Mouse (Mus musculus) heart, embryonic 14.5 days (tissue): ENCODE results near the gene Gm37240. TPM values are rescaled to one million over a fixed set of nuclear protein-coding genes. Genes with fewer than 3 reads are reported as not detected.
A peak's percentile ranks its signal among the peaks of the same experiment; 100 is the strongest.

Experiments used
- ATAC-seq: fragments of 200-750 bp; cut with Nextera tagmentation; 2 replicates; pipeline ENCODE4 v1.8.0; 2017; ENCODE audit warnings: low read depth, moderate TSS enrichment; ENCODE audit not compliant: insufficient number of reproducible peaks, insufficient read depth, low FRiP score
- H3K27ac ChIP-seq, 2 experiments: fragments of 200-500 bp in 1 of 2; fragments of 300-500 bp in 1 of 2; sonication (generic) in 1 of 2; replicated peaks in 1 of 2; 2 replicates each; pipeline ENCODE4 v1.5.1; 2012 to 2014; ENCODE audit warnings: low read depth in 2 of 2, low read length in 2 of 2, control low read depth in 1 of 2, mild to moderate bottlenecking in 1 of 2, mixed read lengths in 1 of 2; ENCODE audit not compliant: control insufficient read depth in 1 of 2, insufficient read depth in 1 of 2
- H3K27me3 ChIP-seq: fragments of 300-500 bp; sonication (generic); 2 replicates; pipeline ENCODE4 v1.6.1; 2014; ENCODE audit warnings: mild to moderate bottlenecking, low read length, control low read depth; ENCODE audit not compliant: control insufficient read depth, insufficient read depth
- H3K36me3 ChIP-seq: fragments of 300-500 bp; sonication (generic); 2 replicates; pipeline ENCODE4 v1.6.1; 2014; ENCODE audit warnings: mild to moderate bottlenecking, control low read depth, low read length, mixed read lengths; ENCODE audit not compliant: control insufficient read depth, insufficient read depth
- H3K4me1 ChIP-seq, 2 experiments: fragments of 200-500 bp in 1 of 2; fragments of 300-500 bp in 1 of 2; sonication (generic) in 1 of 2; 2 replicates each; pipeline ENCODE4 v1.6.1; 2012 to 2014; ENCODE audit warnings: low read length in 2 of 2, control low read depth in 1 of 2, mixed read lengths in 1 of 2; ENCODE audit not compliant: control insufficient read depth in 2 of 2, insufficient read depth in 2 of 2
- H3K4me2 ChIP-seq: fragments of 300-500 bp; sonication (generic); 2 replicates; pipeline ENCODE4 v1.6.1; 2014; ENCODE audit warnings: mild to moderate bottlenecking, low read length
- H3K4me3 ChIP-seq, 2 experiments: fragments of 200-500 bp in 1 of 2; fragments of 300-500 bp in 1 of 2; sonication (generic) in 1 of 2; 2 replicates each; pipeline ENCODE4 v1.5.1; 2012 to 2014; ENCODE audit warnings: low read length in 2 of 2, mild to moderate bottlenecking in 2 of 2, control low read depth in 1 of 2, low read depth in 1 of 2, moderate library complexity in 1 of 2; ENCODE audit not compliant: control insufficient read depth in 1 of 2, insufficient read depth in 1 of 2
- H3K9ac ChIP-seq: fragments of 300-500 bp; sonication (generic); 2 replicates; pipeline ENCODE4 v1.6.1; 2014; ENCODE audit warnings: mild to moderate bottlenecking, low read length
- H3K9me3 ChIP-seq: fragments of 300-500 bp; sonication (generic); 2 replicates; pipeline ENCODE4 v1.6.1; 2016; ENCODE audit warnings: low read length, control low read depth; ENCODE audit not compliant: control insufficient read depth
- WGBS: fragments of 180-500 bp; shearing (Covaris S2); extraction: QIAGEN DNeasy Blood & Tissue Kit; methylation state at CpG from one replicate; pipeline ENCODE4 v1.1.7; 2014; 5-methylcytosine and 5-hydroxymethylcytosine counted together
- polyA plus RNA-seq: library from polyadenylated mRNA; unstranded; fragments of >200 nt; fragmentation: Nextera tagmentation; extraction: Ambion mirVana; gene quantifications from 2 replicates; pipeline ENCODE4 v1.2.1, GENCODE M21; 2014

The Gm37240 gene
- polyA plus RNA-seq, 1 experiment from 2014 or later = 12.3 TPM

GRCm38 (mm10) chr3:85184151-85184550 is 703.2 kb downstream of the Gm37240 start:
- no peak for ATAC-seq
- Histone ChIP-seq H3K9me3 (no peaks in the 10 kb centered on the region), H3K27ac (no peak overlapping the region), H3K4me3 (no peak overlapping the region), H3K9ac (no peak overlapping the region), H3K4me1 (peaks cover 18 to 22% of the 10 kb centered on the region in 2 experiments), H3K36me3 (no peaks in the 10 kb centered on the region), H3K4me2 (no peak overlapping the region), H3K27me3 (no peaks in the 10 kb centered on the region)
- 29% methylated on average over 6 of the region's 6 CpGs for WGBS

- H3K4me1 ChIP-seq = peaks cover 9 to 13% of the 10 kb centered on the region in 2 experiments
- ATAC-seq = no peak
- WGBS = 88% methylated on average over 1 of the region's 1 CpGs
- H3K27ac ChIP-seq = no peak overlapping the region
- H3K4me3 ChIP-seq = no peak overlapping the region
- no peaks in the 10 kb centered on the region for H3K27me3 ChIP-seq
- H3K4me2 ChIP-seq = no peak overlapping the region
- 0 out of 2 replicates have a peak, but pooled peaks cover 2% of the 10 kb centered on the region for H3K9me3 ChIP-seq
- no peaks in the 10 kb centered on the region for H3K36me3 ChIP-seq
- no peak overlapping the region for H3K9ac ChIP-seq
These were observed 710.6 kb downstream of the Gm37240 start for GRCm38 (mm10) chr3:85176736-85177135.

- Histone ChIP-seq H3K9me3 (0 out of 2 replicates have a peak, but pooled peaks cover 2% of the 10 kb centered on the region), H3K27ac (no peak overlapping the region), H3K4me2 (peak overlapping the region; percentile 19), H3K4me3 (no peak overlapping the region), H3K36me3 (no peaks in the 10 kb centered on the region), H3K9ac (no peak overlapping the region), H3K4me1 (peaks cover 9 to 13% of the 10 kb centered on the region in 2 experiments), H3K27me3 (no peaks in the 10 kb centered on the region)
- no peak for ATAC-seq
- 57% methylated on average over 28 of the region's 28 CpGs for WGBS
These were observed 712.5 kb downstream of the Gm37240 start for GRCm38 (mm10) chr3:85174542-85175469.

GRCm38 (mm10) chr3:85173441-85174071 is 713.8 kb downstream of the Gm37240 start:
- Histone ChIP-seq H3K4me1 (peaks cover 9 to 13% of the 10 kb centered on the region in 2 experiments), H3K36me3 (no peaks in the 10 kb centered on the region), H3K9me3 (0 out of 2 replicates have a peak, but pooled peaks cover 2% of the 10 kb centered on the region), H3K27me3 (no peaks in the 10 kb centered on the region), H3K4me3 (no peak overlapping the region), H3K9ac (no peak overlapping the region), H3K27ac (no peak overlapping the region), H3K4me2 (no peak overlapping the region)
- 56% methylated on average over 6 of the region's 6 CpGs for WGBS
- ATAC-seq = no peak

- H3K4me3 ChIP-seq = no peak overlapping the region
- H3K9ac ChIP-seq = no peak overlapping the region
- no peak overlapping the region for H3K4me2 ChIP-seq
- no peaks in the 10 kb centered on the region for H3K36me3 ChIP-seq
- no peak overlapping the region for H3K27ac ChIP-seq
- 70% methylated on average over 11 of the region's 11 CpGs for WGBS
- ATAC-seq = no peak
- H3K4me1 ChIP-seq = peaks cover 9 to 13% of the 10 kb centered on the region in 2 experiments
- H3K27me3 ChIP-seq = no peaks in the 10 kb centered on the region
- H3K9me3 ChIP-seq = no peaks in the 10 kb centered on the region
These were observed 714.8 kb downstream of the Gm37240 start for GRCm38 (mm10) chr3:85172532-85172931.

GRCm38 (mm10) chr3:85172096-85172495 is 715.2 kb downstream of the Gm37240 start:
- Histone ChIP-seq H3K27me3 (no peaks in the 10 kb centered on the region), H3K9me3 (no peaks in the 10 kb centered on the region), H3K36me3 (no peaks in the 10 kb centered on the region), H3K4me1 (peaks cover 9 to 13% of the 10 kb centered on the region in 2 experiments), H3K4me3 (no peak overlapping the region), H3K4me2 (no peak overlapping the region), H3K27ac (no peak overlapping the region), H3K9ac (no peak overlapping the region)
- ATAC-seq = no peak
- 84% methylated on average over 12 of the region's 12 CpGs for WGBS

- whole genome bisulfite sequencing = 90% methylated on average over 2 of the region's 2 CpGs
- H3K9ac ChIP-seq = no peak overlapping the region
- no peak for ATAC-seq
These were observed 718.5 kb downstream of the Gm37240 start for GRCm38 (mm10) chr3:85168816-85169215.

More at GRCm38 (mm10) chr3:85168816-85169215, 718.5 kb downstream of the Gm37240 start:
- Histone ChIP-seq H3K4me1 (peaks cover 0 to 2% of the 10 kb centered on the region in 2 experiments; a peak in 2 of 4 replicates), H3K9me3 (no peaks in the 10 kb centered on the region), H3K4me2 (no peak overlapping the region), H3K4me3 (no peak overlapping the region), H3K27ac (no peak overlapping the region), H3K36me3 (no peaks in the 10 kb centered on the region), H3K27me3 (no peaks in the 10 kb centered on the region)
